In the genomic region with DNA sequence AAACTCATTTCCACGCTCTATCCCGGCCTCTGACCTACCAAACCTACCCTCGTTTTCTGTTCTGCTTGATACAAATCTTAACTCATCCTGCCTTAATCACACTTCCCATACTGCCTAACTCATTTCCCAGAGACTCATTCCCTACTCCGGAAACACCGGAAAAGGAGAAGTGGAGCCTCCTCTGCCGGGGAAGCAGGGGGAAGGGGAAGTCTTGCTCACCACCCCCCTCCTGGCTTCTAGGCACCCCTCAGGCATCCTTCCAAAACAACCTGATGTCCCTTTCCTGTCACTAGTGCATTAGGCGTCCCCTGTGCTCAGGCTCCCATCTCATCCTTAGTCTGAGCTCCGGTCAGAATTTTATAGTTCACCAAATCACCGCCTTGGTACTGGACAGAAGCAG, we compare ENCODE assay signal across 8 mouse cellular contexts. TPM values are rescaled to one million over a fixed set of nuclear protein-coding genes. Genes with fewer than 3 reads are reported as not detected.
DNase-seq lines count a peak whose midpoint lies in the region; ATAC-seq lines count a peak whose summit lies in the region.

No protein-coding gene starts in this region.

- peak; percentile 52 to 71 for DNase-seq in adrenal gland, adult (ENCODE audit: inconsistent age in 2 of 2, low spot score in 1 of 2)
- DNase-seq in adrenal gland, adult 18-20 months (ENCODE audit: low spot score in 2 of 2), result no peak
- peak; percentile 74 to 83 for DNase-seq in heart, adult 9 months (ENCODE audit: low spot score in 2 of 2)
- DNase-seq in kidney, adult 9 months, result peak; percentile 70
- DNase-seq in spleen, postnatal 4 days (ENCODE audit: low spot score in 2 of 2), result no peak
- no peak for DNase-seq in gastrocnemius, postnatal 10 days

- H3K9ac ChIP-seq in midbrain, embryonic 12.5 days (replicated peaks), result no peak overlapping the region

- H3K27ac ChIP-seq in midbrain, embryonic 12.5 days (replicated peaks), result peak overlapping the region; percentile 42

- ATAC-seq in midbrain, embryonic 12.5 days (ENCODE audit: low FRiP score, low read depth), result no peak
- ATAC-seq in cerebellum, adult (ENCODE audit: insufficient number of reproducible peaks, low FRiP score, low TSS enrichment), result no peak

- H3K4me3 ChIP-seq in midbrain, embryonic 12.5 days, result no peak overlapping the region

- WGBS in midbrain, embryonic 12.5 days, result 79% methylated on average over 9 of the region's 9 CpGs

- peaks cover 55% of the 10 kb centered on the region for H3K4me1 ChIP-seq in midbrain, embryonic 12.5 days

- peaks cover 5% of the 10 kb centered on the region for H3K36me3 ChIP-seq in midbrain, embryonic 12.5 days

- H3K4me2 ChIP-seq in midbrain, embryonic 12.5 days (replicated peaks), result peak overlapping the region; percentile 13; the same call in 1 of the 2 replicates

- no peaks in the 10 kb centered on the region for H3K27me3 ChIP-seq in midbrain, embryonic 12.5 days

- H3K9me3 ChIP-seq in midbrain, embryonic 12.5 days, result no peaks in the 10 kb centered on the region

RNA-seq across cellular contexts. Expression of a gene that starts 5.6 kb away (rescaled TPM):
- 100 to 1,000 TPM in 1 of 2 experiments, 10 to 100 TPM in 1; 74.4 to 136 TPM for total RNA-seq in adrenal gland, adult 18-20 months (2021)
- polyA plus RNA-seq in midbrain, embryonic 12.5 days (2016; fragmentation: Nextera tagmentation; extraction: Ambion mirVana), result 194 and 199 TPM in 2 replicates
- 10 to 100 TPM; 56.8 to 69.7 TPM for total RNA-seq in gastrocnemius, postnatal 10 days (2021)

Comparison
In these comparisons a context has a peak if more than half of its experiments do, and no peak if none do; other contexts are left out.
1. DNase-seq: peak in adrenal gland, adult (2 of 2), heart, adult 9 months (2 of 2) and kidney, adult 9 months (single experiment); none in adrenal gland, adult 18-20 months (0 of 2), spleen, postnatal 4 days (0 of 2) and gastrocnemius, postnatal 10 days (single experiment).